Mouse (Mus musculus) adrenal gland, postnatal 25 days (tissue): ENCODE data around the gene Mospd2. TPM values are rescaled to one million over a fixed set of nuclear protein-coding genes. Genes with fewer than 3 reads are reported as not detected.

Experiments used
- DNase-seq: peaks from one replicate; pipeline ENCODE4 v3.0.0; 2021; ENCODE audit warnings: mixed read lengths
- long read RNA-seq: library from polyadenylated mRNA; stranded (forward); transcript quantifications from one replicate; pipeline ENCODE4 v2.0.0, GENCODE M21; 2021
- total RNA-seq: library from RNA; stranded (reverse); gene quantifications from 2 replicates; pipeline ENCODE4 v1.2.3, GENCODE M21; 2021

Mospd2 gene
- 37.0 and 37.2 TPM in 2 replicates for total RNA-seq
- long read RNA-seq, transcript Mospd2-203 (15 exons, 2,487 nt): major isoform, 7 of 16 reads
- long read RNA-seq, partial matches to known transcripts: 2 of 16 reads
- long read RNA-seq, other reads (novel, unspliced or antisense): 1 of 16 reads

DNA sequence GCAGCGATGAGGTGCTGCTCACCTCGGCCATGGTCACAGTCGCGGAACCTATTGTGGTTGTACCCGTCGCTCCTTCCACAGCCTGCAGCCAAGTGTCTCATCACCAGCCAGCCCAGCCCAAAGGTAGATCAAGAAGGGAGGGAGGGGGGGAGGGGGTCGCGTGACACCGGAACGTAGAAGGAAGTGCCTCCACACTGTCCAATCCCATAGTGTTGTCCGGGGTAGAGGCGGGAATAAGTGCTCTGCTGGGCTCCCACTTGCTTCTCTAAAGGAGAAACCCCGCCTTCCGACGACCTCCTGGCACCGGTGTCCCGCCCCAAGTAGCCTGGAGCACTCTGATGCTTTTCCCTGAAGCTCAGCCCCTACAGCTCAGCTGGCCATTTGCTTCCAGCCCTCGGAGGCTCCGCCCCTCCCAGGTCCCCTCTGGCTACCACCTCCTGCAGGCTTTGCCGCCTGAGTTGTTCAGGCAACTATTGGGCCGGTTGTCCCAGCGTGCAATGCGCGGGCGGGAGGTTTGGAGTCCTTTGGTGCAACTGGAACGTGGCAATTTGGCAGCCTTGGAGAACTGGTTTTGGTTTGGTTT, at the start of gene Mospd2, which contains the start of gene Fancb:
Gene Mospd2, minus strand, starts transcription at position 183 of the 583 bp plus-strand sequence.
Gene Fancb, plus strand, starts transcription at position 400 of the 583 bp plus-strand sequence.
- peak; percentile 80 for DNase-seq

DNA sequence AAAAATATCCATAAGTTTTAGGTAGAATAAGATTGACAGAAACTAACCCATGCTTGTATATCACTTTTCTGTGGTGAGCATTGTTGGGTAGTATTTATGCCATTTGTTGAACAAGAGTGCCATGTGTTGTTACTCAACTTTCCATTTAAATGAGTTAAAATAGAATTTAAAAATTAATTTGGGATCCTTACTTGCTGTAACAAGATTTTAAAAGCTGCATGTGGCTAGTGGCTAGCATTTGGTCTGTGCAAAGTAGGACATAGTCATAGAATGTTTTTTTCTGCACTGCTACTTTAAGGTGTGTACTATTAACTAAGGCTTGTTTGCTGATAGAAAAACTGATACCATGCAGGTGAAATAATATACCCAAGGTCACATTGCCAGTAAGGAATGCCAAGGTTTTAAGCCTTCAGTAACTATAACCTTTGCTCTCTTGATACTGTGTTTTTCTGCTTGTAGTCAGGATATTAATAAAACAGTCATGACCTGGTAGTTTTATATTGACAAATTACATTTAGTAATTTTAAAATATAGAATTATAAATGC, 24.7 kb upstream of the Mospd2 start, which contains the start of gene Gm17604:
Gene Gm17604, minus strand, starts transcription at position 51 of the 546 bp plus-strand sequence.
- no peak for DNase-seq

DNA sequence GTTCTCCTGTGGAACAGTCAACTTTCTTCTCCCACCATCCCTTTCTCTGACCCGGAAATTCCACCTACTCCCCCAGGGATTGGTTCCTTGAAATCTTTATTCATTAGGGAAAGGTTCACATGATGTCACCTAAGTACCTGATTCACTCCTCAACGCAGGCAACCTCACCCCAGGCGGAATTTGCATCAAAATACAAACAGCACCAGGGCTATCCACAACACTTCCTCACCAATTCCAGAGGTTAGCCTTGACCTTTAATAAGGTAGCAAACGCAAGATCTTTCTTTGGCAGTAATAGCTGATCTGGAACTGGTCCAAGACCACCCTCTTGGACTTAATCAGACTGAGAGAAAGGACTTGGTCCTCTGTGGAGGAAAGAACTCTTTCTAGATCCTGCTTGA, 23.0 kb upstream of the Mospd2 start:
- no peak for DNase-seq

DNA sequence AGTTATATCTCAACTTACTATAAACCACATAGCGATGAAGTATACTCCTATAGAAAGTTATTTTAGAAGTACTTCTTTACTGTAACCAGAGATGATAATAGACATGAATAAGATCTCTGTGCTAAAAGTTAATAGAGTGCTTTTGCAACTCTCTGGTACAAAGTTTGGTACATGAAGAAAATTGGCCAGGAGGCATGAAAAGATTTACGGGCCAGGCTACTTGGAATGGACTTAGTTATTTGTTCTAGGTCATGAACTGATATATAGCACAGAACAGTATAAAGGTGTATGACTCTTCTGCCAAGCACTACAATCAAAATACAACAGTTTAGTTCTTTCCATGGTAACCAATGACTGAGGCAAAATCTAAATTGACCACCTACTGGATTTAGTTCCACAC, 1.3 kb downstream of the Mospd2 start:
- DNase-seq: no peak

DNA sequence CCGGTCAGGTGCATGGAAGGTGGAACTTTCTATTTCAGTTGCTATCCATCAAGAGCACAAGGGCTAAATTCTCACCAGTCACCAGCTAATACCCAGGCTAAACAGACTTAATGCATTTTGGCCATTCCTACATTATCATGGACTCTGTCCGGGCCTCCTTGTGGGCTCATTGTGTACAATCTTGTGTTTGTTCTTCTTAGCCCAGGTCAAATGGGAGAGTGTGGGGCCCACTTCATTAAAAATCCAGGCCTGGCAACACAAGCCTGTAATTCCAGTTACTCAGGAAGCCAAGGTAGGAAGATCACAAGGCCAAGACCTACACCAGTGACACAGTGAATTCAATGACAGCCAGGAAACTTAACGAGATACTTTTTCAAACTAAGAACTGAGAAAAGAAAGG, 9.0 kb downstream of the Mospd2 start:
- no peak for DNase-seq

DNA sequence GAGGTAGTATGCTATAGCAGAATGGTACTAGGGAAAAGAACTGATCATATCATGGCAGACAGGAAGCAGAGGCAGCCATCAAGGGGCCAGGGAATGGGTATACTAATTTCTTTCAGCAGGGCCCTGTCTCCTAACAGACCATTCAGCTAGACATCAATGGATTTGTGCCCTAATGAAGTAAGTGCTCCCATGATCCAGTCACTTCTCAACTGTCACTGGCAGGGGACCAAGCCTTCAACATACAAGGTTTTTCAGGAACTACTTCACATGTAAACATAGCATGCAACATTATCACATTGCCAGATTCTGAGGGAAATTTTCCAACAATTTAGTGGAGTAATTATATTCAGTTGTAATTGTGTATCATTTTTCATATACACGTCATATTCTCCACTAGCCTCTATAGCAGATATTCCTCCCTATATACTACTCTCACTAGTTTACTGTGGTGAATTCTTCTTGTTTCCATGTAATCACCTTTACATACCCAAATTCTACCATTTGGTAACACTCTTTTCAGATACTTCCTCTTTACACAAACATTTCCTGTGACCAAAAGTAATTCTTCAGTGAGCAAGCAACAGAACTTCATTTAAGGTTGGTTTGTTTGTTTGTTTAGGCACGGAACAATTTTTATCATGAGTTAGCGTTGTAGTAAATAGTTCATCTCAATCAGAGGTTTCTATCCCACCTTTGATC, 14.3 kb downstream of the Mospd2 start:
- DNase-seq: no peak

DNA sequence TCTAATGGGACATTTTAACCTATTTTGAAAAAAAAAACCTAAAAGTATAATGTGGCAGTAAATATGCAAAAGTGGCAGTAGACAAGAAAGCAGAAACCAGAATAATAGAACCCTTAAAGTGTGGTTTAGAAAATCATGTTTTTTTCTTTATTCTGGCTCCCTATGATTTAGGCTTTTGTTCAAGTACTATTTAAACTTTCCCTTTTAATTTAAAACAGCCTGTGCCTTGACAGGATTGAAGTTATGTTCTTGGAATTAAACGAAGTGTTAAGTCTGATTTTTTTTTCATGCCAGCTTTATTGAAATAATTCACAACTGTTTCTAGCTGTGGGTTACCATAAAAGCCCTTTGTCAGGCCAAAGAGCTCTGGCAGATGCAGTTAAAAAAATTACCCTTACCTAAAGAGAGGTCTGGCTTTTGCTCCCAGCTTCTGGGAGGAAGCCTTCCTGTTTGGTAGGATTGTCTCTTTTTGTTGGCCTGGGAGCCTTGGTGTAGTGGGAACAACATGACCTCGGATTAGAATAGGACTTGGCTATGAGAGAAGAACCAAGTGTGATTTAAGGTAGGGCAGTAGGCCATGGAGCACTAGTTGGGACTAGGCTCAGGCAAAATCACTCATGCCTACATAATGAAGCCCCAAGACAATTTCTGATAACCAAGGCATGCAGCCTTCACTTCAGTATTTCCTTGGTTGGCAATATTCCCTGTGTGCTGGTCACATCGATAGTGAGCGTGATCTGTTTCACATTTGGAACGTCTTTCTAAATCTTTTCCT, 27.4 kb downstream of the Mospd2 start:
- no peak for DNase-seq

DNA sequence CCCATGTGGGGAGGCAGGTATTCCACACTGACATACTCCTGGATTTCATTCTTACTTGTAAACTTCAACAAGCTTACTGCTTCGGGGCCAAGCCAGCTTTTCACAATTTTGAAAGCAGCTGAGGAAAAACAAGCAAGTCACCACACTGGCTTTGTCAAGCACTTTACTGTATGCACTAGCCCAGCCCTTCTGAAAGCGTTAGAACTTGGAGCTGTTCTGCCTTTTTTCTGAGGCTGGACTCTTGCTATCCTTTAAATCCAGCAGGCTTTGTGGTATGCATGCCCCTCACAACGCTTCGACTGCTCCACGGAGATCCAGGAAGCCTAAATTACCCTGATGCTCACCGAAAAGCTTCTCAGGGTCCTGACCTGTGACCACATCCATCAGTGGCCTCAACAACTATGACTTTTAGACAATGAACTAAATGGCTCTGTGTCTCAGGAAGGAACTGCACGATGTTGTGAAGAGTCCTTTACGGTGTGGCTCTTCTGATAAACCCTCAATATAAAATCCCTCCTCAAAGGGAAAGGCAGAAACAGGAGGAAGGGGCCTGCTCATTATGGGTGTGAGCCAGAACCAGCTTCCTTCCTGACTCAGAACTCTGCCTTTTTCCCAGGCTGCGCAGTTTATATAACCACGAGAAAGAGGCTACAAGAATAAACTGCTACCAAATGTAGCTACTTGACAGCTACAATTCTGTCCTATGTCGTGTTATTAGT, 28.2 kb downstream of the Mospd2 start:
- DNase-seq: no peak

DNA sequence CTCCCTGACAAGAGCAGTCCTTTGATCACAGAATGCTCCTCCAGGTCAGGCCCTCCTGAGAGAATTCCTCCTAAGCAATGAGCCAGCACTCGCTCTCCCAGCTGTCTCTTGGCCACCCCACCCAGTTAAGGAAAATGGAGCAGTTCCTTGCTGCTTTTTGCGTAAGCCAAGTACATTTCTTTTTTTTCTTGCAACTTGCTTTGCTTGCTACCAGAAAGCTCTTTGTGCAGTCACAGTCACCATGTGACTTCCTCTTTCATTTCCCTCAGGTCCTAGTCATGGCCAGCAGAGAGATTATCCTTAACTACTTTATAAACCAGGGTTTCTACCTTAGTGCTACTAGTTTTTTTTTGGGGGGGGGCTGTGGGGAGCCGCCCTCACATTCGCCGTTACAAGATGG, 38.6 kb downstream of the Mospd2 start:
- no peak for DNase-seq

DNA sequence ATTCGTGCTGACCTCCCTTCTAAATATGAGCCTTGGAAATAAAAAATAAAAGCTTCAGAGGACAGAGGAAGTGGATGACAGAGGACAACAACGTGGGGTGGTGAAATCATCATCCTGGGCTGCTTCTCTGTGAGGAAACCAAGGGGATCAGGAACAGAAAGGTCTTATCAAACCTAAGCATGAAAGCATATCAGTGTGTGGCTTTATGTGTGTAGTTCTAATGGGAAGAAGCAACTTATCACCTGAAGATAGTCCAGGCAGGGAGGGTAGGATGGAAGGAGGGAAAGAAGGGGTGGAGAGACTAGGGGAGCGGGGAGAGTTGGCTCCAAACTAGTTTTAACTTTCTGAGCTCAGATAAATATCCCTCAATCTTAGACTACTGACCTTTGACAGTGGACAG, 67.2 kb downstream of the Mospd2 start:
- no peak for DNase-seq

DNA sequence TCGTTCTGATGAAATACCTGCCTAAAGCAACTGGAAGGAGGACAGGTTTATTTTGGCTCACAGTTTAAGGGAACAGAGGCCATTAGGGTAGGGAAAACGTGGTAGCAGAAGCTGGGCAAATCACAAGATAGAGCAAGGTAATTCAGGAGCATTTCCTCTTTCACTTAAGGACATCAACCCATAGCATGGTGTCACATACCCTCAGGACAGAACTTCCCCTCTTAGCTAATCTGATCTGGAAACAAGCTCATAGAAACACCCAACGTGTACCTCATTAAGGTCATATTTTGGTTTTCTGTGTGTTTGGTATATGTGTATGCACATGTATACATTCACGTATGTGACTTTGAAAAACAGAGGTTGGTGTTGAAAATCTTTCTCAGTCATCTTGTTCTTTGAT, 68.0 kb downstream of the Mospd2 start:
- no peak for DNase-seq

DNA sequence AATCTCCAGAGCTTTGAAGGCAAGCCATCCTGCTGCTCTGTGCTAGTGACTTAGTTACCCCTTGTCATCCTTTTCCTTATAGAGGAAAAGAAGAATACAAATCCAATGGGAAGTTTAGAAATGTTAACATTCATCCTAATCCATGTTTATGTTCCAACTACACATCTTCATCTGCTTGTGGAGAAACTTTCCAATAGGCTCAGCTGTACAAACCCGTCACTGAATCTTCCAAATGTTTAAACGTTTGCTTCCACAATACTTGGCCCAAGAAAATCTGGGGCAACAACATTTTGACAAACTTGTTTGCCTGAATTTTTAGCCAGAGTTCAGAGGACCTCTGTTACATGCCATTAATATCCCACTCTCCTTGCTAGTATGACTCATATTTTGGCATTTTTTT, 78.3 kb downstream of the Mospd2 start:
- no peak for DNase-seq

DNA sequence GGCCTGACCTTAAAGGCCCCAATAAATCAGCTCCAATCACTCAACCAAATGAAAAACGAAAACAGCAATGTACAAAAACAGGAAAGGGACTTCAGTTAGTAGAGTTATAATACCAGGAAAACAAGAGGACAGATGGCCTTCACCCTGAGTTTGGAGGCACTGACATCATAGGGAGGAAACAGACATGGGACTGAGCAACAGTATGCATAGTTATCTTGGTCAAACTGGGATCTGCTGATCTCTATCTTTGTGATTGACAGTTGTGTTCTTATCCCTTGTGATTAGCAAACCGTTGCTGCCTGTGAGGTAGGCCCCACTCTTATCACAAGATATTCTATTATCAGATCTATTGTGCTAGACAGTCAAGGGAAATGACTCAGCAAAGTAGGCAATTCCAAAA, 80.4 kb downstream of the Mospd2 start:
- DNase-seq: no peak

DNA sequence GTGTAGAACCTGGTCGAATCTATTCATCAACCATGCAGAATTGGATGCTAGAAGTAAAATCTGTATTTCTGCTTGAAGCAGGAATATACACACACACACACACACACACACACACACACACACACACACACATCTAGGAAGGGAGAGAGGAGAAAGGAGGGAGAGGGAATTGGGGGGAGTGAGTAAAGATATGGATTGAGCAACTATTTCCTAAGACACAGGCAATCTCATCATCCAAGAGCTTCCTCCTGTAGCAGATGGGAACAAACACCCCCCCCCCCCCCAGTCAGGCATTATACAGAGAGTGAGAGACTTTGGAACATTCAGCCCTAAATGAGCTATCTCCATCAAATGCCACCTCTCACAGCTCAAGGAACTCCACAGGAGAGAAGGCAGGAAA, 93.9 kb downstream of the Mospd2 start:
- no peak for DNase-seq

Other genes with a start within 250 kb of the Mospd2 start
- 1.4 and 1.7 TPM in 2 replicates for gene Fancb, start 217 bp upstream of the Mospd2 start, total RNA-seq
- not detected in 2 replicates for gene Gm17604, start 24.5 kb upstream of the Mospd2 start, total RNA-seq